Mouse (Mus musculus) left cerebral cortex, adult 2 months (tissue): ENCODE results near the gene Ctsh. TPM values are rescaled to one million over a fixed set of nuclear protein-coding genes. Genes with fewer than 3 reads are reported as not detected.
"Not testable (repeated sequence)": the region's sequence is repeated elsewhere in the genome, so short reads cannot be mapped to it uniquely, and the experiment has no call there.

Experiments used
- DNase-seq, 2 experiments: peaks; one replicate each; pipeline ENCODE4 v3.0.0; 2021 to 2022; ENCODE audit warnings: low spot score in 2 of 2, mixed read lengths in 1 of 2; ENCODE audit errors: extremely low spot score in 1 of 2
- H3K27ac ChIP-seq: fragments of 200-600 bp; 2 replicates; pipeline ENCODE4 v1.8.1; 2022
- H3K4me3 ChIP-seq: fragments of 200-600 bp; 2 replicates; pipeline ENCODE4 v1.8.1; 2022
- CTCF ChIP-seq: fragments of 200-600 bp; IDR thresholded peaks from 2 replicates; pipeline ENCODE4 v1.8.1; 2022; ENCODE audit warnings: antibody characterized with exemption, mild to moderate bottlenecking, moderate library complexity
- intact Hi-C: fragments of 180-260 bp; cut with DNase I; formaldehyde crosslinking; loops from one replicate; pipeline ENCODE4 v1.15.1; 2025
- total RNA-seq, 2 experiments: library from RNA; stranded (reverse); gene quantifications; 2 replicates each; pipeline ENCODE4 v1.2.3; 2021

The Ctsh gene
- total RNA-seq, 2 experiments from 2014 or later = 14.1 to 18.9 TPM

DNA sequence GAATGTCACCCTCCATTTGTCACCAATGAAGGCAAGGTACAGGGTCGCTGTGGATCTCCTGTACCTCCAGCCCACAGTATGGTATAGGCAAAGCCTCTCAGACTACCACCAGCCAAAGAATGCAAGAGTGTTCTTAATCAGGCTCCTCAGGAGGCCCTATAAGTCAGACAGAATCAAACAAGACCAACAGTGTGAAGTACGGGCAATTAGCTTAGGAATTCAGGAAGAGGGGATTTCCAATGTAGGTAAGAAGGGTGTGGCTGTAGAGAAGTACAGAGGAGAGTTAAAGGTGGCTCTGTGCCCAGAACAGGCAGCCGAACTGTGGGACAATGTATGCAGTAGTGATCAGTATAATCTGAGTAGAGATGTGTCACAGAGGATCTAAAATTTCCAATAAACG lies 17.6 kb upstream of the Ctsh start:
- intact Hi-C loops = no loop called here

DNA sequence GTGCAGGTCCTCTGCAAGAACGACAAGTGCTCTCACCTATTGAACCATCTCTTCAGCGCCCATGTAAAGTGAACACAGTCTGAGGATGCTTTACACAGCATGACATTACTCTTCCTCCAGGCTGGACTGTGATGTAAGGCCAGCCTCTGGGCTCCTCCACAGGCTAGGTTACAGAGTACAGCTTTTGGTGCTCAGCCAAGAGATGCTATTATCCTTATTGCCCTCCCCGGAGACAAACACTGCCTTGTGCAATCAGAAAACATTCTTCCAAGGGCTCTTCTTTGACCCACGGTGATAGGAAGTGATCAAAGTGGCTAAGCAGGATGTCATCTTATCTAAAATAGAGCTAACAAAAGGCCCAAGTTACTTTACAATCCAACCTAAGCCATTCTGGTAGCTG lies 15.4 kb upstream of the Ctsh start:
- DNase-seq = no peak
- no peak for TF ChIP-seq CTCF
- intact Hi-C loops = no loop called here
- H3K4me3 ChIP-seq = no peak overlapping the region
- H3K27ac ChIP-seq = no peak overlapping the region

More for the DNA sequence above, 17.6 kb upstream of the Ctsh start:
- Histone ChIP-seq H3K4me3 (no peak overlapping the region), H3K27ac (no peak overlapping the region)
- no peak for TF ChIP-seq CTCF
- DNase-seq = no peak

- intact Hi-C loops = no loop called here
- no peak for DNase-seq
- no peak overlapping the region for H3K4me3 ChIP-seq
- no peak for TF ChIP-seq CTCF
- no peak overlapping the region for H3K27ac ChIP-seq
Observed at GRCm38 (mm10) chr9:90040916-90041315, 13.0 kb upstream of the Ctsh start.

DNA sequence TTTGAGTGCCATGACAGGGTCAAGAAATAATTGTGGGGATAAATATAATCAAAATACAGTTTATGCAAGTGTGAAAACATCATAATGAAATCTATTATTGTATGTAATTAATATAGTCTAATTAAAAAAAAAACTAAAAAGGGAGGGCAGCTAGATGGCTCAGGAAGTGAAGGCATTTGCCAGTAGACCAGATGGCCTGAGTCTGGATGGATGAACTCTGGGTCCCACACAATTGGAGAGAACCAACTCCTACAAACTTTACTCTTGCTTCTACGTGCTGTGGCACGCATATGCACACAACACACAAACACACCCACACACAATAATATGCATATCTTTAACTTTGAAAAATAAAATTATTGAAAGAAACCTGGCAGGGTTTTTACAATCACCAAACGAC lies 12.4 kb upstream of the Ctsh start:
- no peak for DNase-seq
- no peak overlapping the region for H3K27ac ChIP-seq
- no peak for TF ChIP-seq CTCF
- intact Hi-C loops = no loop called here
- H3K4me3 ChIP-seq = no peak overlapping the region

DNA sequence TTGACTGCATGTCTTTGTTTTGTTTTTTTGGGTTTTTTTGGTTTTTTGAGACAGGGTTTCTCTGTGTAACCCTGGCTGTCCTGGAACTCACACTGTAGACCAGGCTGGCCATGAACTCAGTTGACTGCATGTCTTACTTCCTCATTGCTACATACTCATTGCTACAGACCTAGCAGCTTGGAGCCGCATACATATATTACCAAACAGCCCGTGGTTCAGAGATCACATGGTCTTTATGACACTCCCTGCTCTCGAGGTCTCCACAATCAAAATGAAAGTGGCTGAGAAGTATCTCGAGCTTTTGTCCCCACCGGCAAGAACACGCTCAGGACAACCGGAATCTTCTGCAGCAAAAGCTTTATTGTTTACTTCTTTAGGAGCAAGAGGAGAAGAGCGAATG lies 11.0 kb upstream of the Ctsh start:
- H3K4me3 ChIP-seq, H3K27ac ChIP-seq, intact Hi-C loops, DNase-seq: not testable (repeated sequence)

DNA sequence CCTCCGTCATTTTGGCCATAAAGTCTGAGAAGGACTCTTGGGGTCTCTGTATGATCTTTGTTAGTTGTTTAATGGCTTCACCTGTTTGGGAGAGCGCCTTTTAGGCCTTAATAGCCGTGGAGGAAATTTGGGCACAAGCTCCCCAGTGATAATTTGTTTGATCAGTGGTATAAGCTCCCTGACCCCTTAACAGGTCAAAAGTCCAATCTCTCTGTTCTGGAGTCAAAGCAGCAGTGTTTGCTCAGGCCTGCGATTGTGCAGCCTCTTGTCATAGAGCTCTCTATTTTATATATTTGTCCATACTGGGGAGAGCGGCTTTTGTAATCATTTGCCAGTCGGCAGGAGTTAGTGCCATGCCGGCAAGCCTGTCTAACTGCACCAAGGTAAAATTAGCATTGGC lies 8.8 kb upstream of the Ctsh start:
- no peak for DNase-seq
- TF ChIP-seq CTCF = no peak
- H3K27ac ChIP-seq = no peak overlapping the region
- intact Hi-C loops = no loop called here
- no peak overlapping the region for H3K4me3 ChIP-seq

DNA sequence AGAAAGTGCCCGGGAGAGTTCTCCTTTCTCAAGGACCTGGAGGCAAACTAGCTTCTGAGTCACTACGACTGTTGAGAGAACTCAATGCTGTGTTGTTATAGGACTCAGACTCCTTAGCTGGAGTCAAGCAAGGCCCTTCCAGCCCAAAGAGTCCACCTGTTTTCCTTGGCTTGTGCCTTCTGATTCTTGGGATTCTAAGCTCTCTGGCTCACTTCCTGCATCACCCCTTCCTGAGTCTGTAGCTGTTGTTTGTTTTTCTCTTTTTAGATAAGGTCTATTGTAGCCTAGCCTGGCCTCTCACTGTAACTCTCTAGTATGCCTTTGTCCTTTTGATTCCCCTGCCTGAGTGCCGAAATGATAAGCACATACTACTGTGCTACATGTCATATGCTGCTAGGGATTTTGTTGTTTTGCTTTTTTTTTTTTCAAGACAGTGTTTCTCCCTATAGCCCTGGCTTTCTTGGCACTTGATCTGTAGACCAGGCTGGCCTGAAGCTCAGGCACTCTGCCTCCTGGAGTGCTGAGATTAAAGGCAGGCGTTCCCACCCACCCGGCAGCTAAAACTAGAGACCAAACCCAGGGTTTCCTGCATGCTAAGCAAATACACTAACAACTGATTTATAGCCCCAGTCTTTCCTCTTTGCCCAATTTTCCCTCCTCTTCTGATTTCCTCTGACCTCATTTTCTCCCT lies 5.9 kb upstream of the Ctsh start:
- DNase-seq = no peak
- H3K4me3 ChIP-seq = no peak overlapping the region
- H3K27ac ChIP-seq = peak overlapping the region; percentile 50; the same call in 1 of the 2 replicates
- no peak for TF ChIP-seq CTCF
- intact Hi-C loops = no loop called here

GRCm38 (mm10) chr9:90054371-90055145 lies 606 bp downstream of the Ctsh start:
- TF ChIP-seq CTCF = peak; percentile 36
- peak in 1 of 2 experiments; percentile 19 for DNase-seq
- Histone ChIP-seq H3K4me3 (peak overlapping the region; percentile 41), H3K27ac (peak overlapping the region; percentile 66)
- intact Hi-C loops = no loop called here

DNA sequence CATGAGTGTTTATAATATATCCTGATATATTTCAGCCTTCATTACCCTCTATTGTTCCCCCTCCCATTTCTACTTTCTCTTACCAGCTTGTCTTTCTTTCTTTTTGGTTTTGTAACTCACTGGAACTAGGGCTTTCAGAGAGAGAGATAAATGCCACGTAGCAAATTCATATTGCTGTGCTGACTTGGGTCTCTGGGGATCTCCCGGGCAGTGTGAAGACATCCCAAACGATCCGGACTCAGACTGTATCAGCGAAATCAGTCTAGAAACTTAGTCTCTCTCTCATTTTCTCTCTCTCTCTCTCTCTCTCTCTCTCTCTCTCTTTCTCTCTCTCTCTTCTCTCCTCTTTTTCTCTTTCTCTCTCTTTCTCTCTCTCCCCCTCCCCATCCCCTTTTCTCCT lies 1.5 kb downstream of the Ctsh start:
- no peak for DNase-seq

DNA sequence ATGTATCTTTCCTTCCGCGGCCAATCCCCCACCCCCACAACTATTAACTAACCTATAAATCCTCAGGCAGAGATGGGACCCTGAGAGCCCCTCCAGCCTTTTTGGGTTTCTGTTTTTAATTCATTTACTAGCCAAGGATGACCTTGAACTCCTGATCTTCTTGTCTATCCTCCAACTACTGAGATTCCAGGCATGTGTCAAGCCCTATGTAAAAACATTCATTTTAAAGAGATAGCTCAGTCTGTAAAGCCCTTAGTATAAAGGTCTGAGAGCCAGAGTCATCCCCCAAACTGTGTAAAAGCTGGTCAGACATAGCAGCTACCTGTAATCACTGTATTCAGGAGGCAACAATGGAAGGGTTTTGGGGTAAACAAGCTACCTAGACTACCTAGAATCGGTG lies 2.0 kb downstream of the Ctsh start:
- H3K27ac ChIP-seq = no peak overlapping the region
- H3K4me3 ChIP-seq = no peak overlapping the region
- DNase-seq = no peak
- no peak for TF ChIP-seq CTCF
- intact Hi-C loops = no loop called here

More for the DNA sequence above, 1.5 kb downstream of the Ctsh start:
- no peak for TF ChIP-seq CTCF
- intact Hi-C loops = no loop called here
- no peak overlapping the region for H3K27ac ChIP-seq
- peak overlapping the region; percentile 41 for H3K4me3 ChIP-seq

GRCm38 (mm10) chr9:90056716-90057115 lies 2.8 kb downstream of the Ctsh start:
- no peak for DNase-seq
- Histone ChIP-seq H3K4me3 (no peak overlapping the region), H3K27ac (no peak overlapping the region)
- no peak for TF ChIP-seq CTCF
- intact Hi-C loops = no loop called here

DNA sequence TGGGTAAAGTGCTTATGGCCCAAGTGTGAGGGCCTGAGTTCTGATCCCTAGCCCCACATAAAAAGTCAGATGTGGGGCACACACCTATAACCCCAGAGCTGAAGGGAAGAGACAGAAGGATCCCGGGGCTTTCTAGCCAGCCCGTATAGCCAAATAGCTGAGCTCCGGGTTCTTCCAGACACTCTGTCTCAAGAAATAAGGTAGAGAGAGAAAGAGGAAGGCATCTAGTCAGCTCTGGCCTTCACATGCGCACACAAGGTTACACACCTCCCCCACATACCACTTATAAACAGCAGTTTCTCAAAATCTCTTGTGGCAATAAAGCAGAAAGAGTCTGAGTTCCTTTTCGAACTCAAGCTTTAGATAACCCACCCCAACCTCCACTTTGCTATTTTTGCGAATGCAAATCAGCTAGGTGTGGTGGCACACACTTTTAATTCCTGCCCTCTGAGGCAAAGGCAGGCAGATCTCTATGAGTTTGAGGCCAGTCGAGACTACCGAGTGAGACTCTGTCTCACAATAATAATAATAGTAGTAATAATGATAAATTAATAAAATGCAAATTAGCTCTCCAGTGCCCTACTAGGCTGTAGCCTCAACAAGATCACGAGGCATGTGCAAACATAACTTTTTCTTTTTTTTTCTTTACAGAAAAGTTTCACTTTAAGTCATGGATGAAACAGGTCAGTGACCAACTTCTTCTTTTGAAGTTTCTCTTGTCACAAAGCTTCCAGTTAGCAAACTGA lies 6.0 kb downstream of the Ctsh start:
- no peak for TF ChIP-seq CTCF
- intact Hi-C loops = no loop called here

More for the DNA sequence above, 6.0 kb downstream of the Ctsh start:
- no peak for DNase-seq
- Histone ChIP-seq H3K27ac (no peak overlapping the region), H3K4me3 (no peak overlapping the region)
